Mouse (Mus musculus) midbrain, embryonic 10.5 days (tissue): Measurements from ENCODE around the gene Megf8. TPM values are rescaled to one million over a fixed set of nuclear protein-coding genes. Genes with fewer than 3 reads are reported as not detected.

Experiments used
- DNase-seq: peaks from one replicate; pipeline ENCODE4 v3.0.0-alpha.2; 2017; ENCODE audit warnings: low spot score
- H3K27ac ChIP-seq: fragments of 300-500 bp; sonication (generic); replicated peaks from 2 replicates; pipeline ENCODE4 v1.5.1; 2016; ENCODE audit warnings: mild to moderate bottlenecking
- H3K27me3 ChIP-seq: fragments of 300-500 bp; sonication (generic); 2 replicates; pipeline ENCODE4 v1.6.1; 2016; ENCODE audit warnings: low read depth, mild to moderate bottlenecking; ENCODE audit not compliant: poor library complexity, severe bottlenecking
- H3K36me3 ChIP-seq: fragments of 300-500 bp; sonication (generic); 2 replicates; pipeline ENCODE4 v1.6.1; 2016; ENCODE audit warnings: mild to moderate bottlenecking, moderate library complexity
- H3K4me1 ChIP-seq: fragments of 300-500 bp; sonication (generic); 2 replicates; pipeline ENCODE4 v1.6.1; 2016
- H3K4me3 ChIP-seq: fragments of 300-500 bp; sonication (generic); 2 replicates; pipeline ENCODE4 v1.5.1; 2016; ENCODE audit warnings: mild to moderate bottlenecking, moderate library complexity
- H3K9me3 ChIP-seq: fragments of 300-500 bp; sonication (generic); replicated peaks from 2 replicates; pipeline ENCODE4 v1.6.1; 2016; ENCODE audit warnings: mild to moderate bottlenecking
- WGBS: fragments of 180-500 bp; shearing (Covaris S2); methylation state at CpG from one replicate; pipeline ENCODE4 v1.1.7; 2016; 5-methylcytosine and 5-hydroxymethylcytosine counted together
- polyA plus RNA-seq: library from polyadenylated mRNA; unstranded; fragments of >200 nt; fragmentation: Nextera tagmentation; extraction: Ambion mirVana; gene quantifications from 2 replicates; pipeline ENCODE4 v1.2.1, GENCODE M21; 2016

The Megf8 gene
- polyA plus RNA-seq, 1 experiment from 2014 or later: 13.9 TPM

DNA sequence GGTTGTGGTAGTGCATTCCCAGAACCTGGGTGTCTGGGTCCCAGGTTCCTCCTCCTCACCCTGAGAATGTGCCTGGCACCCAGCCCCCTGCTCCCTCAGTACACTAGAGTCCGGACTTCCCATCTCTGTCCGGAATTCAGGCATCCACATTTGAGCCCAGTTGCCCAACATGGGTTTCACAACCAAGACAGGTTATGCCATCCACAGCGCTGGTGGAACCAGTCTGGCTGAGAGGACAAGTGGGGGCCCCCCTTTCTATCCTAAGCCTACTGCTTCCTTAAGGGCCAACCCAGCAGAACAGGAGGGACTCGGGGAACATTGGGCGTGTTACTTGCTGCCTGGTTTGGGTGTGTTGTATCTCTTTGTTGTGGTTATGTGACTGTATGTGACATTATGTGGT is 55.5 kb downstream of the Megf8 start:
- H3K27me3 ChIP-seq: peaks cover 51% of the 10 kb centered on the region
- no peak overlapping the region for H3K4me3 ChIP-seq
- no peak for DNase-seq
- no peak overlapping the region for H3K27ac ChIP-seq
- WGBS: 92% methylated on average over 5 of the region's 5 CpGs
- no peaks in the 10 kb centered on the region for H3K9me3 ChIP-seq
- no peaks in the 10 kb centered on the region for H3K36me3 ChIP-seq
- H3K4me1 ChIP-seq: peaks cover 19% of the 10 kb centered on the region

DNA sequence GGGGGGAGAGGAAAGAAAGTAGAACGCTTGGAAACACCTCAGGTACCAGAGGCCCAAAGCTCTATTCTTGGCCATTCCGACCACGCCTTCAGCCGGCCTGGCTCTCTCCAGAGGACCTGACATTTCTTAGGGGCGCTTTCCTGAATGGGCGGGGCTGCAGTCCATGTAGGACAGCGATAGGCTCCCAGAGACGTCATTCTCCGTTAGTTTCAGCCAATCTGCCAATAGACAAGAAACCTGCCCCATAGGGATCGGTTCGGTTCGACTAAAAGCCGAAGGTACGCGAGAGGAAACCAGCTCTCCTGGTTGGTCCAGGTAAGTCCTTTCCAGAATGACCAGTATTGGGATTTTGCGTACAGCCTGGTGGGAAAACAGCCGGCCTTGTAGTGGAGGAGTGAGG is 59.6 kb downstream of the Megf8 start:
- Histone ChIP-seq H3K27me3 (peaks cover 42% of the 10 kb centered on the region), H3K36me3 (no peaks in the 10 kb centered on the region), H3K9me3 (no peaks in the 10 kb centered on the region), H3K27ac (no peak overlapping the region), H3K4me1 (peaks cover 34% of the 10 kb centered on the region), H3K4me3 (peak overlapping the region; percentile 45)
- 2% methylated on average over 17 of the region's 17 CpGs for WGBS
- DNase-seq: no peak

DNA sequence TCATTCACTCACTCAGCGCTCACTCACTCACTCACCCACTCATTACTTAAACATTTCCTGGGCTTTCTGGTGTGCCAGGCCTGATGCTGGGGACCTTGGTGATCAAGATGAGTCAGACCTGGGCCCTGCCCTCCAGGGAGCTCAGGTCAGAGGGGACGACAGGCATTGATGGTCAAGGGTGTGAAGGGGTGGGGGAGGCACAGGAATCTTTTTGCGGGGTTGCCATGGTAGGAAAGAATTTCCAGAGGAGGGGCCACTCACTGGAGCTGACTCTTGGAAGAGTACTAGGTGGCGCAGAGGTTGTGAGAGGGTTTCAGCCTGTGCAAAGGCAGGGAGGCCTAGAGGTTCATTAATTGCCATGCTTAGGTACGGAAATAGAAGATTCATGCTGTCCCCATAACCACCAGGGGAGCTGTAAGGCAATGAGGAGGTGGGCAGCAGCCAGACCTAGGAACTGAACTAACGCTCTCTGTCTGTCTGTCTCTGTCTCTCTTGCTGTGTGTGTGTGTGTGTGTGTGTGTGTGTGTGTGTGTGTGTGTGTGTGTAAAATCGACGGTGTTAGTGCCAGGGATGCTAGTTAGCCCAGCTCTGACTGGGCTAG is 60.2 kb downstream of the Megf8 start:
- Histone ChIP-seq H3K36me3 (peaks cover 3% of the 10 kb centered on the region; the same call in 1 of the 2 replicates), H3K4me1 (peaks cover 34% of the 10 kb centered on the region), H3K27me3 (peaks cover 49% of the 10 kb centered on the region), H3K9me3 (no peaks in the 10 kb centered on the region), H3K27ac (no peak overlapping the region), H3K4me3 (peak overlapping the region; percentile 45)
- no peak for DNase-seq
- 47% methylated on average over 8 of the region's 8 CpGs for WGBS

DNA sequence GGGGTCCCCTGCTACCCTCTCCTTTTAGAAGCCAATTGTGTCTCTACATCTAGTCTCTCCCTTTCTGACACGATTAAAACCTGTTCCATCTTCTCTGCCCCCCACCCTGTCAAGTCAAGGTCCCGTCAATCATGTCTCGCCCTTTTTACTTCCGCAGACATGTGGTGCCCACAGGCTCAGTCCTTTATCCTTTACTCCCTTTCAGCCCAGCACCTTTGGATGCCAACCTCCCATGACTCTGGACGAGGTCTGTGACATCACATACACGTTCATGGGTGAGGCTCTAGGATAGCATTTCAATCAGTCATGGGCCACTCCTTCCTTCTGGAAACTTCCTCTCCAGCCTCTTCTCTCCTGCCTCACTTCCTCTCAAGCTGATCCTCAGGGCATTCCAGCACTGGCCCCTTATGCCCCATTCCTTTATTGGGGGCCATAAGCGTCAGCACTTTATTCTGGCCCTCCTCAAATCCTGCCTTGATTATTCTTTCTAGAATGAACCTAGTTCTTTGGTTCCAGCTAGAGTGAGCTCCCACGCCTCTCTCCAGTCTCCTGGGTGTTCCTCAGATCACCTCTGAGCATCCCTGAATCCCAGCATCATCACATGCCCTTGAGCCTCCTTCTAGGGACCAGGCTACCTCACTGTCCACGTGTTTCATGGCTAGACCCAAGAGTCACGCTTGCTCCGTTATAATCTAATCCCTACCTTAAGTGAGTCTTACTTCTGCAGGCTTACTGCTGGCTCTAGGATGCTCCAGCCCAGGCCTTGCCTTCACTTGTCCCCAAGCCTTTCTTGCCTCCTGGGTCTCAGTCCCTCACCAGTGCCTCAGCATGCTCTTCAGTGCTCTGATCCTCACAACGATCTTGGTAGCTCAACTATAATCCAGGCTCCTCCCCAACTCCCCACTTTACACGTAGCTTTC is 61.5 kb downstream of the Megf8 start:
- peaks cover 52% of the 10 kb centered on the region for H3K27me3 ChIP-seq
- H3K4me1 ChIP-seq: peaks cover 34% of the 10 kb centered on the region
- H3K36me3 ChIP-seq: peaks cover 9% of the 10 kb centered on the region; the same call in 1 of the 2 replicates
- no peaks in the 10 kb centered on the region for H3K9me3 ChIP-seq
- H3K27ac ChIP-seq: no peak overlapping the region
- peak overlapping the region; percentile 63; the same call in 1 of the 2 replicates for H3K4me3 ChIP-seq
- DNase-seq: no peak
- 83% methylated on average over 13 of the region's 13 CpGs for WGBS

DNA sequence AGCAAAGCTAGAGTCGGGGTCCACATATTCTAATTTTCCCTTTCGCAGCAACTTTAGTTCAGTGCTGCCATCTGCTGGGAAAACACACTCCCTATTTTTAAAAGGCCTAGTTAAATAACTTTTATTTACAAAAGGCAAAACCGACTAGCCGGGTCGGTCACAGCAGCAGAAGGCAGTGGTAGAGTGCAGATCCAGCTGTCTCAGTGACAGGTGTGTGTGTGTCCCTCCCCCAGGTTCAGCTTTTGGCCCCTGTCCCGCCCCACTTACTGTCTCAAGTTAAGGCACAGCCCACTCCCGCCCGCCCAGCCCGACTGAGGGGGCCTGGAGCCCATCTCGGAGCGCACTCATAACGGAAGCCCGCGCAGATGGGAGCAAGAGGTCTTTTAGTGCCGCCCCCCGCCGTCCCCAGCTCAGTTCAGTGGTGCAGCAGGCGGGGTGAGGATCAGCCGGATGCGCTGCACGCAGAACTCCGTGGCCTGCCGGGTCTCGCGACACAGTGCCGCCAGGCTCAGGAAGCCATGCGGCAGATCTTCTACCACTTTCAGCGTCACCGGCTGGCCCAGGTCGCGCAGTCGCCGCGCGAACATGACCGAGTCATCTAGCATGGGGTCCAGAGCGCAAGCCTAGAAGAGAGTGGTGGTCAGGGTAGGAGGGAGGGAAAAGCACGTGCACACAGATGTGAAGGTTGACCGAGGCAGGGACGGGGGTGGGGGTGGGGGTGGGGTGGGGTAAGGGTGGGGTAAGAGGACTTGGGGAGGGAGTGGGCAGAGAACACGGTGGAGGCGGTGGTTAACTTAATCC is 62.8 kb downstream of the Megf8 start:
- Histone ChIP-seq H3K27me3 (peaks cover 52% of the 10 kb centered on the region), H3K4me3 (peak overlapping the region; percentile 63), H3K4me1 (peaks cover 34% of the 10 kb centered on the region), H3K36me3 (peaks cover 17% of the 10 kb centered on the region), H3K27ac (peak overlapping the region; percentile 81), H3K9me3 (no peaks in the 10 kb centered on the region)
- DNase-seq: peak; percentile 63
- under 1% methylated on average over 42 of the region's 42 CpGs for WGBS

DNA sequence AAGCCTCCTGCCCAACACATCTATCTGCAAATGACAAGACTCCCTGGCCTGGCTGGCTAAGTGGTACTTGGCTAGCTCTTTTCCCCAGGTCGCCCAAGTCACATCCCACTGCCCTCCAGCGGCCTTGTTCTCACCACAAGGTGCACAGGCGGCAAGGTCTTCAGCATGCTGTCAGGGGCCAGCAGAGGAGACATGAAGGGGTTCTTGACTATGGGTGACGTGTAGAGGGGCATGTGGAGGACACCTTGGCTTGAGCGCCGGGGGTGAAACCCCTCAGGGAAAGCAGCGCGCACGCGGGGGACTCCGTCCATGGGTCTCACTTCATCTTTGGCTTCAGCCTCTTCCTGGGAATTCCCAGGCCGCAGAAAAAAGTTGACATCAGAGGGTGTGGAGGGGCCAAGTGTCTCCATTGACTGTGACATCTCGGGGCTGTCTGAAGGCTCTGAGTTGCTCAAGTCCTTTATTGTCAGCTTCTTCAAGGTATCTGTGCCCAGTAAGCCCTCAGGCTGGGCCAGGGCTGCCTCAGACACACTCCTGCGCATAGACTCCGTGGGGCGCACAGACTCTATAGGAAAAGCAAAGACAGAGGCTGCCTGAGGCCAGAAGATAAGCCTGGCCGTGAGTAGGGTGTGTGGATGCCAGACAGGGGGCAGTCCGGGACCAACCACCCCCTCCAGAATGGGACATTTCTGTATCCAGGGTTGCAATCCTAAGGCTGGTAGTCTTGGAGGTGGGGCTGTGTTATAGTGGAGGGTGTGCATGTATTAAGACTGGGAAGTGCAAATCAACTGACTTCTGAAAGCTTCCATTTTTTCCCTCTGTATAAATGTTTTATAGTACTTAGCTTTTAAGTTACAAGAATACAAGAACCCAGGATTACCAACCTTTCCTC is 63.7 kb downstream of the Megf8 start:
- H3K27me3 ChIP-seq: peaks cover 52% of the 10 kb centered on the region
- 58% methylated on average over 18 of the region's 18 CpGs for WGBS
- H3K9me3 ChIP-seq: no peaks in the 10 kb centered on the region
- peak overlapping the region; percentile 81; the same call in 1 of the 2 replicates for H3K27ac ChIP-seq
- H3K4me3 ChIP-seq: peak overlapping the region; percentile 63
- H3K36me3 ChIP-seq: peaks cover 26% of the 10 kb centered on the region
- peaks cover 34% of the 10 kb centered on the region for H3K4me1 ChIP-seq
- DNase-seq: no peak

DNA sequence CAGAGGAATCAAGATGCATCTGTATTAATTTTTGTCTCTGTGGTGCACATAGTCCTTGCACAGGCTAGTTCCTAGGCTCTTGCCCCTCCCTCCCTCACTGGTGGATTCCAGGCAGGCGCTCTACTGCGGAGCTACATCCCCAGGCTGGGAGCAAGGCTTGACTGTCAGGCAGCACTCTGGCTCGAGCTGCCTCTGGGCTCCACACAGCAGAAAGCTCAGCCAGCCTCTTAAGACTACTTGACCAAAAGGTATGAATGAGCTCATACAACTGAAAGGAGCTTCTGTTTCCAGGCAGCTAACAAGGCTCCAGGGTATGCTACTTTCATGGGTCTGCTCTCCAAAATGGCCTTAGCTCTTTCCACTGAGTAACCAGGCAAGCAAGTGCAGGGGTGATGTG is 64.3 kb downstream of the Megf8 start:
- Histone ChIP-seq H3K4me3 (no peak overlapping the region), H3K4me1 (peaks cover 32% of the 10 kb centered on the region), H3K36me3 (peaks cover 32% of the 10 kb centered on the region), H3K27ac (no peak overlapping the region), H3K27me3 (peaks cover 47% of the 10 kb centered on the region), H3K9me3 (no peaks in the 10 kb centered on the region)
- DNase-seq: no peak
- 38% methylated on average over 3 of the region's 3 CpGs for WGBS

DNA sequence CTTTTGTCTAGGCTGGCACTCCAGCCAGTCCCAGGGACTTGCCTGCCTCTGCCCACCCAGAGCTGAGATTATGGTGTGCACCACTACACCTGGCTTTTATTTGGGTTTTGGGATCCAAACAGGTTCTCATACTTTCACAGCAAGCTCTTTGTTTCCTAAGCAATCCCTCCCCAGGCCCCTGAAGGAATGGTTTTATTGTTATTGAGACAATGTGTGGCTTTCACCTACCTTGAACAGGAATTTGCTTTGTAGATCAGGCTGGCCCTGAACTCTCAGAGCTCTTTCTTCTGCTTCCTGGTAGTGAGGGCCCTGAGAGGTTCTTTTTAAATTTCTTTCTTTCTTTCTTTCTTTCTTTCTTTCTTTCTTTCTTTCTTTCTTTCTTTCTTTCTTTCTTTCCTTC is 65.6 kb downstream of the Megf8 start:
- no peak for DNase-seq
- Histone ChIP-seq H3K36me3 (peaks cover 43% of the 10 kb centered on the region), H3K9me3 (no peaks in the 10 kb centered on the region), H3K27ac (no peak overlapping the region), H3K4me1 (peaks cover 19% of the 10 kb centered on the region), H3K27me3 (peaks cover 38% of the 10 kb centered on the region), H3K4me3 (no peak overlapping the region)

DNA sequence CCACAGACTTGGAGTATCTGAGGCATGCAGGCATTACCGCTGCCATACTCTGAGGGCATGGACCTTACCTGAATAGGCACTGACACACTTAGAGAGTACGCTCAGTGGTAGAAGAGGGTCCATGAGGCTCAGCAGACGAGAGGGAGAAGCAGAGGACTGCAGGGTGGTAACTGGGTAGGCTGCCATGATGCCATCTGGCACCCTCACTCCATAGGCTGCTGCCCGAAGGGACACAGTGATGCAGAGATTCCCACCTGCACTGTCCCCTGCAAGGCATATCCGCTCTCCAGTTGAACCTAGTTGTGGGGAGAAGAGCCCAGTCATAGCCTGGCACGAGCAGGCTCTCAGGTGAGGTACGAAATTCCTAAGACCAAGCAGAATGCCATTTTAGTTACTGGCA is 66.4 kb downstream of the Megf8 start:
- Histone ChIP-seq H3K4me1 (peaks cover 18% of the 10 kb centered on the region), H3K27ac (no peak overlapping the region), H3K36me3 (peaks cover 51% of the 10 kb centered on the region), H3K4me3 (no peak overlapping the region), H3K9me3 (no peaks in the 10 kb centered on the region), H3K27me3 (peaks cover 31% of the 10 kb centered on the region)
- WGBS: 92% methylated on average over 7 of the region's 7 CpGs
- no peak for DNase-seq

DNA sequence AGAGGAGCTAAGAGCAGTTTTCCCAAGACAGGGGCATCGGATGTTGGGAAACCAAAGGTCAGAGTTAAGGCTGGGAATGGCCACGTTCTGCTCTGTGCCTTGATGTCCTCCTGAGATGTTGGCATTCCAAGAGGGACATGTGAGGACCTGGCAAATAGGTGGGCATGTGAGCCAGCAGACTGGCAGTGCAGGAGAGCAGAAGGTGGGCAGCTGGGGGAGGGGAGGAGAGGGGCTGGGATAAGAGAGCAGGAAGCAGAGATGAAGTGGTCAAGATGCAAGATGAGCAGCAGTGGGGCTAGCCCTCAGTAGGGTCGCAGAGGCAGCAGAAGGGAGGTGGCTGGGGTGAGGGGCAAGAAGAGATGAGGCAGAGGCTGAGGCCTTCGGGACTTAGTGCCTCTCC is 66.9 kb downstream of the Megf8 start:
- Histone ChIP-seq H3K27me3 (peaks cover 26% of the 10 kb centered on the region), H3K9me3 (no peaks in the 10 kb centered on the region), H3K36me3 (peaks cover 56% of the 10 kb centered on the region), H3K27ac (no peak overlapping the region), H3K4me3 (no peak overlapping the region), H3K4me1 (peaks cover 18% of the 10 kb centered on the region)
- WGBS: 81% methylated on average over 4 of the region's 4 CpGs
- no peak for DNase-seq

DNA sequence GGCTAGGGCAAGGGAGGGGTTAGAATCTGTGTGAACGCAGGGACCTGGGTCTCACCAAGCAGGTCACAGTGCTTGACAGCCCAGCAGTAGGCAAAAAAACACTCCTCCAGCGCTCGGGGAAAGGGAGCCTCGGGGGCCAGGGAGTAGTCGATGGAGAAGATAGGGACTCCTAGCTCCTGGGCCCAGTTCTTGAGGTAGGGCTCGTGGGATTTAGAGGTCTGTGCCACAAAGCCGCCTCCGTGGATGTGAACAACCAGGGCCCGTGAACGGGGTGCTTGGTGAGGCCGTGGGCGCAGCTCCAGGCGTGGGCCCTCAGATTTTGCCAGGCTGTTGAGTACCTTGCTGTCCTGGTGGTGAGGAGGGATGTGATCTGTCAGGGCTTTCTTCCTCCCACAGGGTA is 67.4 kb downstream of the Megf8 start:
- H3K27me3 ChIP-seq: peaks cover 25% of the 10 kb centered on the region
- H3K4me3 ChIP-seq: no peak overlapping the region
- WGBS: 88% methylated on average over 13 of the region's 13 CpGs
- no peaks in the 10 kb centered on the region for H3K9me3 ChIP-seq
- H3K36me3 ChIP-seq: peaks cover 56% of the 10 kb centered on the region
- peaks cover 15% of the 10 kb centered on the region for H3K4me1 ChIP-seq
- H3K27ac ChIP-seq: no peak overlapping the region
- DNase-seq: no peak

DNA sequence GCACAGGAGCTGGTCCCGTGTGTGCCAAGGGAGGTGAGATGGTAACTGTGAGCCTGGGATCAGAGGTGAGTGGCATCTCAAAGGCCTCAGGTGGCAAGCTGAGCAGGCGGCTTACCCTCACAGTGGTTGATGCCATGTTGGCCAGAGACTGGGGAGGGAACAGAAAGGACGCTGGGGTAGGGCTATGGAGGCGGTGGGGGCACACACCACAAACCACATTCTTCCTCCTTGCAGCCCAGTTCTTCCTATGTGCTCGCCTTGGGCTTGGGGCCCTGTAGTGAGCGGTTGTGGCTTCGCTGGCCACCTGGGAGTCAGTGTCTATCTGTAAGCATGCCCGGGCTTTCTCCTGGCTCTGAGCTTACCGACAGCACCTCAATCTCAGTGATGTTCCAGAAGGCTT is 67.9 kb downstream of the Megf8 start:
- Histone ChIP-seq H3K4me1 (peaks cover 12% of the 10 kb centered on the region), H3K27ac (no peak overlapping the region), H3K9me3 (no peaks in the 10 kb centered on the region), H3K27me3 (peaks cover 25% of the 10 kb centered on the region), H3K36me3 (peaks cover 56% of the 10 kb centered on the region), H3K4me3 (no peak overlapping the region)
- no peak for DNase-seq
- WGBS: 89% methylated on average over 9 of the region's 9 CpGs
